Mouse (Mus musculus) E14TG2a.4 (cell line): ENCODE results near the gene Lama5.
"Not testable (repeated sequence)": the region's sequence is repeated elsewhere in the genome, so short reads cannot be mapped to it uniquely, and the experiment has no call there.

Experiments
- CTCF ChIP-seq: conservative IDR thresholded peaks from 2 replicates; pipeline ENCODE4 v1.5.1; 2014; ENCODE audit warnings: low read length
- NANOG ChIP-seq: IDR thresholded peaks from 2 replicates; pipeline ENCODE4 v1.6.1; 2014; ENCODE audit warnings: borderline replicate concordance, low read length, mixed read lengths
- POU5F1 ChIP-seq: IDR thresholded peaks from 2 replicates; pipeline ENCODE4 v1.6.1; 2014; ENCODE audit warnings: low read length, borderline replicate concordance

DNA sequence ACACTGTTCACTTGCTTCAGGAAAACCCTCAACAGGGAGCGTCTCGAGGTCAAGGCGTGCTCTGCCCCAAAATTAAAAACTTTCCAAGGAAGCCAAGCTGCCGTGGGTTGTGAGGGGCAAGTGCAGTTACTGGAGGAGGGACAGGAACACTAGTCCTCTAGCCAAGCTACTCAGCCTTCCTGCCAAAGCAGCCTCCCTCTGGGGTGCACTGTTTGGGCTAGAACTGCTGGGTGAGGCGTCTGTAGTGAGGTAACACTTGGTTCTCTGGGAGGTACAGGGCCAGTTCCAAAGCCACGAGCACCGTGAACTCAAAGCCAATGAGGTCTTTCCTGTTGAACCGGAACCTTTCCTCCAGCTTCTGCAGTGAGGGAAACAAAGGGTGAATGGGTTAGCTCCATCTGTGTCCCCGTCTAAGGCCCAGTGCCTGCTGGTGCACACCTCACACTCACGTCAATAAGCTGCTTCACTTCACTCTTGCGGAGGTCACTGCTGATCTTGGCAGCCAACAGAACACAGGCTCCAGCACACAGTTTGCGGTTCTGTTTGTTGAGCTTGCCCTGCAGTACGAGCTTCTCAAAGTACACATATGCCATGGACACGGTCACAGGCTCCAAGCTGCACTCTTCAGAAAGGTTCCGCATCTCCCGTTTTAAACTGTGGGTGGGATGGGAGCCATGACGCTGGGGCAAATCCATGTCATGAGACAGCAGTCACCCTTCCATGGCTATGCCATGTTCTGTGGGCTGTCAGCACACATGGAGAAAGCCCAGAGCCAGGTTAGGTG lies 34.4 kb upstream of the Lama5 start:
- TF ChIP-seq CTCF, NANOG, POU5F1: not testable (repeated sequence)
